Mouse (Mus musculus) erythroblast, embryonic 14.5 days (primary cell): ENCODE results near the gene Cux1.

Experiments used
- GATA1 ChIP-seq: IDR thresholded peaks from 2 replicates; pipeline ENCODE4 v1.6.1; 2012; ENCODE audit warnings: low read length, inconsistent platforms, mixed read lengths
- TAL1 ChIP-seq: IDR thresholded peaks from 3 replicates; pipeline ENCODE4 v1.6.1; 2012; ENCODE audit warnings: low read length, inconsistent platforms, mixed read lengths

DNA sequence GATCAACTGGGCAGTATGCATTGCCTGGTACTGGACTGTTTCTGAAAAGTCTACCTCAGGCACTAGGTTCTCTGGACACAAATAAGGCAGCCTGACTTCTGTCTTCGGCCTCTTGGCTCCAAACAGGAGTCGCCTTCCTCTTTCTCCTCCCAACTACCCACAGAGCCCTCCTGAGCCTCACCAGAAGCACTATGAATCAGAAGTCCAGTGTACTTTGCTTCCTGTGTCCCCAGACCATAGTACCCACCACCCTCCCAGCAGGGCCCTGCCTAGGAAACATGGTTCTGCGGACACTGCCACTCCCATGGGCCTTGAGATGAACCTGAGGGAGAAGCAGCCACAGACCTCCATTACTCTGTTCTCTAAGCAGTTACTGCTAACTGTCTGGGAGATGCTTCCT is 71.7 kb downstream of the Cux1 start:
- TF ChIP-seq GATA1 (no peak), TAL1 (no peak)
